Mouse (Mus musculus) lung, postnatal 0 days (tissue): Measurements from ENCODE around the gene Rsrc1.

Experiments
- CTCF ChIP-seq: IDR thresholded peaks from 2 replicates; pipeline ENCODE4 v1.5.1; 2016; ENCODE audit warnings: antibody characterized with exemption, mild to moderate bottlenecking
- EP300 ChIP-seq: IDR thresholded peaks from 2 replicates; pipeline ENCODE4 v1.6.1; 2016; ENCODE audit warnings: antibody characterized with exemption, mild to moderate bottlenecking, control low read depth

DNA sequence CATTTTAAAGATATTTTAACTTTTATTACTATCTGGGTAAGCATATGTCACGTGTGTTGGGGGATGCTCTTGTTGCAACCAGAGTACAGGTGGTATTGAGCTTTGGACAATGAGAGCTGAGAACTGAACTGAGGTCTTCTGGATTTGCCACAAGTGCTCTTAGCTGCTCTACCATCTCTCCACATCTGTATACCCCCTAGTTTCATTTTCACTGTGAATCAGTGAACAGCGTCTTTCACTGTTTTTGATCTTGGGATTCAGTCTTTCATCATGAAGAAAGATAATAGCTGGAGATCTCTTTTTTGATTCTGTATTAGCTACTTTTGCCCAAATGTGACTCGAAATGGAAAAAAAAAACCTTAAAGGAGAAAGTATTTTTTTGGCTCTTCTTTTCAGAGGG, 127.2 kb downstream of the Rsrc1 start:
- TF ChIP-seq CTCF, result no peak
- no peak for TF ChIP-seq EP300
